Mouse (Mus musculus) ovary, postnatal 36 days (tissue): ENCODE measurements around the gene Emg1.
A peak's percentile ranks its signal among the peaks of the same experiment; 100 is the strongest.
"Not testable (repeated sequence)": the region's sequence is repeated elsewhere in the genome, so short reads cannot be mapped to it uniquely, and the experiment has no call there.

Experiments used
- DNase-seq: peaks from one replicate; pipeline ENCODE4 v3.0.0; 2022; ENCODE audit warnings: low spot score, mixed read lengths

Gene Emg1

DNA sequence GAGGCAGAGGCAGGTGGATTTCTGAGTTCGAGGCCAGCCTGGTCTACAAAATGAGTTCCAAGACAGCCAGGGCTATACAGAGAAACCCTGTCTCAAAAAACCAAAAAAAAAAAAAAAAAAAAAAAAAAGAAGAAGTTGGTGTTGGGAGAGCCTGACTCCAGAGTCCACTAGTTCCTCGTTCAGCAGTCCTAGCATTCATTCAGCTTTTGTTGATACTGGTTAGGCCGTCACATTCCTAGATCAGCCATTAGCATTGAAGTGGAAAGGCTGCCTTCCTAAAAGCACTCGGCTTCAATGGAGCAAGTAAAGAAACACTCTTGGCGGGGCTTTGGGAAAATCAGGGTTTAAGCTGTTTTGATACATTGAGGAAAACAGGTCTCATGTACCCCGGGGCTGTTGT, 29.7 kb downstream of the Emg1 start:
- DNase-seq: not testable (repeated sequence)

- no peak for DNase-seq
Observed at GRCm38 (mm10) chr6:124679486-124679885, 32.5 kb downstream of the Emg1 start.

DNA sequence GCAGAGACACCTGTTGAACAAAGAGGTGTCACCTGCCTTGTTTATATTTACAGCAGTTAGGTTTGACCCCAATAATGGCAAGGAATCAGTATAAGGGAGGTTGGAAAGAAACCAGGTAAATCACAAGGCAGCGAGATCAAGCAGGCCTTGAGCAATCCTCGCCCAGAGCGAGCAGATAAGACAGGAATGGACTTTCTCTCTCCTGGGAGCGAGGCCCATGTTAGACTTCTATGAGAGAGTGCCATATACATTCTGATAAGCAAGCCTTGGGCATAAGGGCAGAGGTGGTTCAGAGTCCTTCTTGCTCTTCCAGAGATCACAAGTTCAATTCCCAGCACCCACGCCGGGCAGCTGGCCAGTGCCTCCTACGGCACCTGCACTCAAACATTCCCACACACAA, 33.2 kb downstream of the Emg1 start:
- no peak for DNase-seq

GRCm38 (mm10) chr6:124676171-124676570, 35.8 kb downstream of the Emg1 start:
- no peak for DNase-seq

- no peak for DNase-seq
Observed at GRCm38 (mm10) chr6:124674591-124674990, 37.4 kb downstream of the Emg1 start.

- no peak for DNase-seq
Observed at GRCm38 (mm10) chr6:124673619-124674018, 38.4 kb downstream of the Emg1 start.

DNA sequence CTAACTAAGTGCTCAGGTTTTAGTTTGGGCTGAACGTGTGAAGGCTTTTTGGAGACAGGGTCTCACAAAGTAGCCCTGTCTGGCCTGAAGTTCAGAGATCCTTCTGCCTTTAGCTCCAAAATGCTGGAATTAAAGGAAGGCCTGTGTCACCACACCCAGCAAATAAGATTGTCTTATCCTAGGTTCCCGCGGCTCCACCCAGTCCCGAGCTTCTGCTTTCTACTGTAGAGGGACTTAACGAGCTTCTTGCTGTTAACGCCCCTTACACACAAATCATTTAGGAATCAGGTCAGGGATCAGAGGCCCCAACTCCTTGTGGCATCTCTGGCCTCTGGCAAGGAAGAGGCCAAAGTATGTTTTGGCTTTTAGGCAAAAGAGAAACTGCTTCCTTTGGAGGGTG, 39.9 kb downstream of the Emg1 start:
- no peak for DNase-seq

DNA sequence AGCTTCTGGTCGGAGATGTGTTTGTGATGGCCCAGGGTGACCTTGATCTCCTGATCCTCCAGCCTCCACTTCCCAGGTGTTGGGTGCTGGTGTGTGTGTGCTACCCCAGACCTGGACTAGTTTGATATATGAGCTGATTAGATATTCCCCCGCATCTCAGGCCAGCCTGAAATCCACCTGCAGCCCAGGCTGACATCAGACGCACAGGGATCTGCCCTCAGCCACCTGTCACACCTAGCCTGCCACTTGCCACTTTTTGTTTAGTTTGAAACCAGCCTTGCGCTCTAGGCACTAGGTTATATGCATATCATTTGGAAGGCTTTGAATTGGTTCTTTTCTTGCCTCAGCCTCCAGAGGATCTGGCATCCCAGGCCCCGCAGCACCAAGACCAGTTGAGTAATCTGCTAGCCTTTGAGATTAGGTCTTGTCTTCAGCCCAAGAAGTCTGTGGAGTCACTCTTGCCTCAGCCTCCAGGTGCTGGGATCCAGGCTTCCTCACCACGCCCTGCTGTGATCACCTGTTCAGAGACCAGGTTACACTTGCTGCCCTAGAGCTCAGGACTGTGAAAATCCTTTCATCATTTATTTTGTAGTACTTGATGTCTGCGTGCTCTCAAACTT, 41.6 kb downstream of the Emg1 start:
- DNase-seq: no peak

GRCm38 (mm10) chr6:124669234-124669859, 42.6 kb downstream of the Emg1 start:
- DNase-seq: no peak

DNA sequence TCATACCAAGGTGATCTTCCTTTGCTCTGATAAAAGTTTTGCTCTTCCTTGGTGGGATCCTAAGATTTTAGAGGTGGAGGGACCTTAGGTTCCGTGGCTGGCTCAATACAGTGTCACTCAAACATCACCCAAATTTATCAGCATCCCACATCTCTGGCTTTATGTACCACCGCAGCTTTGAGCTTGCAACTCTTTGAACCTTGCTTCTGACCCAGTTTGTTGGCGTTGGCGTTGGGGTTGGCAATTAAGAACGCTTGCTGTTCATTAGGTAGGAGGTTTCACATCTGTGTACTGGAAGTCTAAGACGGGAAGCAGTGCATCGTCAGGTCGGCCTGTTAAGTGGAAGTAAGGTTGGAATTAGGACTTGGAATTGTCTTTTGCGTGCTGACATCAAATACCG, 47.0 kb downstream of the Emg1 start:
- DNase-seq: no peak

DNA sequence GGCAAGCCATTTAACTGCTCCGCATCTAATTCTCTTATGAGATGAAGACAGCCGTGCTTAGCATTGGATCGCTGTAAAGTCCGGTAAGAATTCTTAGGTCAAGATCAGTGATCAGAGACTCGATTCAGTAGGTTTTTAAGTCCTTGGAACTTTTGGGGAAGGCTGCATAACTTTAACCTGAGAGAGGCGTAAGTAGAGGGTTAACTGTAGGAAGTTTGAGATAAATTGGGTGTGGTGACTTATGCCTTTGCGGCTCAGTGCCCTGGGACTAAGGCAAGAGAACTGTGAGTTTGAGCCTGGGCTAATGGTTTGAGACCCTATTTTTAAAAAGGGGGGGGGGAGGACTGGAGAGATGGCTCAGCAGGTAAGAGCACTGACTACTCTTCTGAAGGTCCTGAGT, 47.7 kb downstream of the Emg1 start:
- DNase-seq: no peak

DNA sequence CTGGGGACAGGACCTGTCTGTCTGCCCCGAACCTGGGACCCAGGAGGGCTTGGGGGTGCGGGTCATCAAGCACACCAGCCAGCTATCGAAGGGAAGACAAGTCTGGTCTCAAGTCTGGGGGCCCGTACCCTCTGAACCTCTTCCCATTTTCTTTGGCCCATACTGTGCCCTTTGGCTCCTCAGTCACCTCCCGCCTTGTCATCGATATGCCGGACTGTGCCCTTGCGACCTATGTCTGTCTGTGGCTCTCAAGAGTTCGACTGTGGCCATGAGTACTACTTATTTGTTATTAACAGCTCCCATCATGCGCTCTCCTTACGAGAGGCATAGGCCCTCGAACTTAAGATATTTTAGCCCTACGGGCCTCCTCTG, 48.6 kb downstream of the Emg1 start:
- no peak for DNase-seq

GRCm38 (mm10) chr6:124662477-124663423, 49.2 kb downstream of the Emg1 start, which contains the start of gene Lpcat3:
Lpcat3 (plus strand) TSS chr6:124663027.
- DNase-seq: peak; percentile 100

- no peak for DNase-seq
Observed at GRCm38 (mm10) chr6:124661995-124662394, 50.0 kb downstream of the Emg1 start.

DNA sequence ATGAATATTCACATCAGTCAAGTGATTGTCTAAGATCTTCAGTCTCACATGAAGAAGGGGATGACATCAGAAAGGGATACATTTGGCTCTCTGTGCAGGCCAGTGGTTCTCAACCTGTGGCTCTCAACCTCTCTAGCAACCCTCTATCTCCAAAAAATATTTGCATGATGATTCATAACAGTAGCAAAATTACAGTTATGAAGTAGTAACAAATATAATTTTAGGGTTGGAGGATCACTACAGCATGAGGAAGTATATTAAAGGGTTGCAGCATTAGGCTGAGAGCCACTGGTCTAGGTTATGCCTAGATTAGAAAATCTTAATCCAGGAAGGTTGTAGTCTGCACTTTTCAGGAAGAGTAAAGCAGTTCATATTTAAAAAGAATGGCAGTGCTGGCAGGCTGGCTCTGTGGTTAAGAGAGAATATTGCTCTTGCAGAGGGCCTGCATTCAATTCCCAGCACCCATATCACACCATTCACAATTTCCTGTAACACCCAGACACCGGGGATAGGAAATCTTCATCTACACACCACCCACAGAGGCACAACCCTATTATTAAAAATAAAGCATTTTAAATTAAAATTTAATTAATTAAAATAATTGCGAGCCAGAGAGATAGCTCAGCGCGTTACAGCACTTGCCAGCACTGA, 50.7 kb downstream of the Emg1 start:
- DNase-seq: no peak

GRCm38 (mm10) chr6:124658067-124658466, 53.9 kb downstream of the Emg1 start:
- no peak for DNase-seq

DNA sequence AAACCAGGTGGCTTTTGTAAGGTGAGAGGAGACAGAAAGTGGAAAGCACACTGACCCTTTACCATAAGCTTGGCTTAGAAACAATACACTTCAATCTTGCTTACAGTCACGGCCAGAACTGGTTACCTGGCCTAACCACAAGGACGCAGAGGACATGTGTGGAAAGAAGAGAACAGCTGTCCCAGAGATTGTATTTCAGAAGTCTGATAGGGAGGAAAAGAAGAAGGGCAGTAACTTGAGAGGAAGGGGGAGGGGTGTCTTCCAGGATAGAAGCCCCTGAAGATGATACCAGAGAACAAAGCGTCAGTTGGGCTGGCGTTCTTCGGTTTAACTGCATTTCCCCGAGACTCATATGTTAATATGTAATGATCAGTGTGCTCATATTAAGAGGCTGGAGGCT, 56.1 kb downstream of the Emg1 start:
- no peak for DNase-seq
